Mouse (Mus musculus) bone marrow macrophage, adult 2 months (primary cell): ENCODE measurements around the gene Rbsn. TPM values are rescaled to one million over a fixed set of nuclear protein-coding genes. Genes with fewer than 3 reads are reported as not detected.
A peak's percentile ranks its signal among the peaks of the same experiment; 100 is the strongest.

ENCODE experiments used
- H3K27ac ChIP-seq: 2 replicates; pipeline ENCODE4 v1.5.1; 2012; ENCODE audit warnings: low read depth, low read length; ENCODE audit not compliant: insufficient read depth
- H3K4me1 ChIP-seq: 2 replicates; pipeline ENCODE4 v1.6.1; 2012; ENCODE audit warnings: low read length; ENCODE audit not compliant: control insufficient read depth, insufficient read depth
- H3K4me3 ChIP-seq: 2 replicates; pipeline ENCODE4 v1.5.1; 2012; ENCODE audit warnings: mild to moderate bottlenecking, low read length, moderate library complexity; ENCODE audit not compliant: insufficient read depth
- CTCF ChIP-seq: IDR thresholded peaks from 2 replicates; pipeline ENCODE4 v1.5.1; 2012; ENCODE audit warnings: low read depth, mild to moderate bottlenecking, low read length, moderate library complexity
- POLR2A ChIP-seq: IDR thresholded peaks from 2 replicates; pipeline ENCODE4 v1.6.1; 2012; ENCODE audit warnings: mild to moderate bottlenecking, low read depth, low read length, borderline replicate concordance
- polyA plus RNA-seq: library from polyadenylated mRNA; stranded (reverse); fragments of >200 nt; gene quantifications from 2 replicates; pipeline ENCODE4 v1.2.4, GENCODE M21; 2012; ENCODE audit not compliant: missing spikeins, insufficient read depth, insufficient read length

Rbsn gene
- polyA plus RNA-seq, 1 experiment = 17.0 TPM

DNA sequence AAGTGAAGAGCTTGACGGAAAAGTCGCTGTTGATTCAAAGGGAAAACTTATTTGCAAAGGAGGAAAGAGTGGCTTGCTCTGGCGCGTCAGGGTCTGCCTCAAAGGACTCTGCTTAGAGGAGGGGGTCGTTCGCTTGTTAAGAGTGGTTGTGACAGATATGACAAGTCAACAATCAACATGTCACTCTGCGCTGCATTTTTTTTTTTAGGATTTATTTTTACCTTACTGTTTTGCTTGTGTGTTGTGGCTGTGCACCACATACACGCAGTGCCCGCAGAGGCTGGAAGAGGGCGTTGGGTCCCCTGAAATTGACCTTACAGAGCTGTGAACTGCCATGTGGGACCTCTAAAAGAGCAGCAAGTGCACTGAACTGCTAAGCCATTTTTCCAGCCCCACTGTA, 30.5 kb downstream of the Rbsn start:
- TF ChIP-seq CTCF = peak; percentile 15; the same call in 1 of the 2 replicates
- TF ChIP-seq POLR2A = no peak
- Histone ChIP-seq H3K4me3 (peak overlapping the region; percentile 84), H3K27ac (no peak overlapping the region), H3K4me1 (peaks cover 9% of the 10 kb centered on the region; the same call in 1 of the 2 replicates)

DNA sequence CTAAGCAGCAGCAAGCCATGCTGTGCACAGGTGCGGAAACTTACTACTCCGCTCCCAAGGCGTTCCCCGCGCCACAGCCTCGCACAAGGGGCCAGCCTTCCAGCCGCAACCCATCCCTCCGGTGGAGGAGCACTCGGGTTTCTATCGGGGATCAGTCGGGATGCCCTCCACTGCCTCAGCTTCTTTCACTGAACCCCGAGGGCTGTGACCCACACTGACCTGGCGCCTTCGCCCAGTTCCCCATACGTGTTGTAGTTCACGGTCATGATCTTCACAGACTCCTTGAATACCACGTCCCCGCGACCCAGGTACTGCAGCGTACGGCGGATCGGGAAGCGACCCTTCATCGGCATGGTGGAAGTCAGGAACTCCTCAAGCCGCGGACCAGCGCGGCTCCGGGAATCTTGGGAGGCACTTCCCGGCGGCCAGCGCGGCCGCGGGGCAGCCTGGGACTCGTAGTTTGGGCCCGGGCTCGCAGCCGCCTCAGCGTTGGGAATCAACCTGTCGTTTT, 31.0 kb downstream of the Rbsn start, which contains the start of gene Mrps25:
Mrps25 (minus strand) TSS at position 413 of the 511 bp plus-strand sequence.
- peaks cover 9% of the 10 kb centered on the region; the same call in 1 of the 2 replicates for H3K4me1 ChIP-seq
- H3K27ac ChIP-seq = no peak within 1 kb of the TSS
- H3K4me3 ChIP-seq = peak within 1 kb of the TSS; percentile 84
- TF ChIP-seq POLR2A (no peak), CTCF (no peak)

DNA sequence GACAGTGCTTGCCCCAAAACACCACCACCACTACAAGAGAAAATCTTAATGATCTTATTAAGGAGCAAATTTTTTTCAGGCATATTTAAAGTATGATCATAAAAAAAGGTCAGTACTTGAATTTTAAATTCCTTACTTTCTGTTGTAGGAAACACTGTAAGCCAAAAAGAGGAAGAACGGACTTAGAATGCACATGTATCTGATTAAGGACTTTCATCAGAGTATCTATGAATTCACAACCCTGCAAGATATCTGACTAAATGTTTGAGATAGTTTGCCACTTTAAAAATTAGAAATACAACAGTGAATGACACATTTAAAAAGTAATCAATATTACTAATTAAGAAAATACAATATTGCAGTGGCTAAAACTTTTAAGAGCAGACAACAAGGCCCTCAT, 38.3 kb downstream of the Rbsn start:
- H3K4me3 ChIP-seq = no peak overlapping the region
- no peak overlapping the region for H3K27ac ChIP-seq
- peaks cover 1% of the 10 kb centered on the region; the same call in 1 of the 2 replicates for H3K4me1 ChIP-seq
- TF ChIP-seq POLR2A = no peak
- TF ChIP-seq CTCF = no peak

DNA sequence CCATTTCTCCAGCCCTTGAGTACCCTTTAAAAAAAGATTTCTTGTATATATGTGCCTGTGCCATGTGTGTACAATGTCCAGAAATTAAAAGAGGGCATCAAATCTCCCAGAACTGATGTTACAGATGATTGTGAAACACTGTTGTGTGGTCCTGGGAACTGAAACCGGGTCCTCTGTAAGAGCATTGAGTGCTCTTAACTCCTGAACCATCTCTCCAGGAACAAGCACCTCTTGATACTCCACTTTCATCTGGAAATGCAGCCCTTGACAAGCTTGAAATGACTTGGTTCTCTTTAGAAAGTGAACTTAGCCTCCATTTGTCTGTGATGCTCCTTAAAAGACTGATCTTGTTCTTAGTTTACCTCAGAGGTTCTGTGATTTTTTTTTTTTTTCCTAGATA, 52.0 kb downstream of the Rbsn start:
- TF ChIP-seq POLR2A = no peak
- TF ChIP-seq CTCF = no peak
- H3K4me1 ChIP-seq = no peaks in the 10 kb centered on the region
- no peak overlapping the region for H3K4me3 ChIP-seq
- H3K27ac ChIP-seq = no peak overlapping the region

- Histone ChIP-seq H3K27ac (no peak overlapping the region), H3K4me3 (no peak overlapping the region), H3K4me1 (no peaks in the 10 kb centered on the region)
- TF ChIP-seq CTCF = no peak
- no peak for TF ChIP-seq POLR2A
These were observed 55.9 kb downstream of the Rbsn start for GRCm38 (mm10) chr6:92158801-92159200.

DNA sequence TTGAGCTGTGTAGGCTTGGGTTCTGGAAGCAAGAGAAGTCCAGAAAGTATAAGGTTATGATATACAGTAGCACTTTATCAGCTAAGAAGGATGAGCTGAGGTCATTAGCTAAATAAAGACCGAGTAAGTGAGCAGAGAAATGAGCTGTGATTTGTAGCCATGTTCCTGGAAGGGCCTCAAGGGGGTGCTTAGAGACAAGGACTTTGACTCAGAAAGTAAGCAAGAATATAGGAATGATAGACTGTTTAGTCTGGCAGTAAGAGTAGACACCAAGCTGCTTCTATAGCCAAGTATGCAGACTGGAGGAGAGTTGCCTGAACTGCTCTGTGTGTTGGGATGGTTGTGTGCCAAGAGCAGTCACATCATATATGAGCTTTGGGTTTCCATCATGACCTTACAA, 61.0 kb downstream of the Rbsn start:
- no peak for TF ChIP-seq POLR2A
- no peak for TF ChIP-seq CTCF
- Histone ChIP-seq H3K27ac (no peak overlapping the region), H3K4me1 (no peaks in the 10 kb centered on the region), H3K4me3 (no peak overlapping the region)

- Histone ChIP-seq H3K27ac (no peak overlapping the region), H3K4me1 (no peaks in the 10 kb centered on the region), H3K4me3 (no peak overlapping the region)
- TF ChIP-seq CTCF (no peak), POLR2A (no peak)
These were observed 68.8 kb downstream of the Rbsn start for GRCm38 (mm10) chr6:92145881-92146280.

Other genes starting within 250 kb of the Rbsn start
- not detected in 2 replicates for gene Fgd5, start 236.0 kb downstream of the Rbsn start, polyA plus RNA-seq
- 26.2 and 28.2 TPM in 2 replicates for gene Nr2c2, start 123.5 kb downstream of the Rbsn start, polyA plus RNA-seq
- 48.5 and 58.0 TPM in 2 replicates for gene Mrps25, start 30.9 kb downstream of the Rbsn start, polyA plus RNA-seq
- gene Trh, start 29.7 kb upstream of the Rbsn start, polyA plus RNA-seq = not detected in 2 replicates